Mouse (Mus musculus) right cerebral cortex, postnatal 10 days (tissue): ENCODE results near the gene 3110082I17Rik.

Source experiments
- DNase-seq, 2 experiments: peaks; one replicate each; pipeline ENCODE4 v3.0.0; 2021; ENCODE audit warnings: low spot score in 2 of 2

3110082I17Rik gene

DNA sequence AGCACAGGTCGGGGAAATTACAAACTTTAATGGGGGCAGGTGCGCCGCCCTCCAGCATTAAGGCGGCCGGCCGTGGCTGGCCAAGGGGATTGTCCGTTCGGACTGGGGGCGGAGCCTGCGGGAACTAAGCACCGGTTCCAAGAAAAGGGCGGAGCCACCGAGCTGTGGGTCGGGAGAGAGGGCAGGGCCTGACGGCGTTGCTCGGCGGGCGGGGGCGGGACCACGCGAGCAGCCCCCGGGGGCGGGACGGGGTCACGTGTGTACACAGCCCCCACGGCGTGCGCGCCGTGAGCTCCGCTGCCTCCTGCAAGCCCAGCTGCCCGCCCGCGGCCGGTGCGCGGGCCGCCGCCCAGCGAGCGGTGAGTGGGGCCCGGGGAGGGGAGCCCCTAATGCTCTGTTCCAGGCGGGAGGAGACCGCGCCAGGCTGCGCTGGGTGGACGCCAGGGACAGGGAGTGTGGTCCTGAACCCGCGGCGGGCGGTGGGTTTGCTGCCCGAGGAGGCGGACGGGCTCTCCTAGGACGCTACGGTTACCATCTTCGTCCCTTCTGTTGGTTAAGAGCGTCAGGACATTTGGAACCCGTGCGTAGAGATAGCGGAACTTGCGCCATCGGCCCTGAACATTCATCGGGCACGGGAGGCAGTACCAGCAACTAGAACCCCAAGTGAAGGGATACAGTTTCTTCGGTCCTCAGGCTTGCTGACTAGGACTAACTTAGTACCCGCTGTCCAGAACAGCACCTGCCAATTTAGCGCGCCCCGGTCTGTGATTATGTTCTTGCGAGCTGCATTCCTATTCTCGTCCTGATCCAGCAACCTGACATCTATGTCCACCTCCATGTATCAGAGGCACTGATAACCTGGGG, 79.7 kb downstream of the 3110082I17Rik start:
- peak; percentile 92 to 93 for DNase-seq

- DNase-seq = no peak
Observed at GRCm38 (mm10) chr5:139379771-139380384, 80.4 kb downstream of the 3110082I17Rik start.

- peak; percentile 66 to 70 for DNase-seq
Observed at GRCm38 (mm10) chr5:139378986-139379629, 81.2 kb downstream of the 3110082I17Rik start.

DNA sequence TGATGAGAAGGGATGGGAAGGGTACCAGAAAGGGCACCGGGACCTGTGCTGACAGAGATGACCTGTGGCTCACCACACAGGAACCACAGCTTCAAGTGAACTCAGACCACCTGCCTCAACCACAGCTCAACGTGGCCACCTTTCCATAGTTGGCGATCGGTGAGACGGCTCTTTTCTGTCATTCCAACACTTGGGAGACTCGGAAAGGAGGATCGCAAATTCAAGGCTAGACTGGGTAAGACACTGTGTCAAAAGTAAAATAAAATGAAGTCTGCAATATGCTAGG, 82.1 kb downstream of the 3110082I17Rik start:
- DNase-seq = no peak

- DNase-seq = peak; percentile 64 to 76
Observed at GRCm38 (mm10) chr5:139377468-139378270, 82.7 kb downstream of the 3110082I17Rik start, which contains the start of gene Gpr146. Gpr146 (plus strand) TSS chr5:139377697.

DNA sequence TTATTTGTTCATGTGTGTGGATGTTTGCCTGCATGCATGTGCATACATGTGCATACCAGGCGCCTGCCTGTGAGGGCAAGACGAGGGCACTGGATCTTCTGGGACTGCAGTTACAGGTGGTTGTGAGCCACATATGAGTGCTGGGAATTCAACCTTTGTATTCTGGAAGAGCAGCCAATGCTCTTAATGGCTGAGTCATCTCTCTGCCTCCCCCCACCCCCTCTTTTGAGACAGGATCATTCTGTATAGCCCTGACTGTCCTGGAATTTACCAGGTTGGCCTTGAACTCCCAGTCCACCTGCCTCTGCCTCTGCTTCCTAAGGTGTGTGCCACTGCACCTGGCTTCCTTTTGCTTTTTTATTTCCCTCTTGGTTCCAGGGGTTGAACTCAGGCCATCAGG, 85.5 kb downstream of the 3110082I17Rik start:
- DNase-seq = no peak

DNA sequence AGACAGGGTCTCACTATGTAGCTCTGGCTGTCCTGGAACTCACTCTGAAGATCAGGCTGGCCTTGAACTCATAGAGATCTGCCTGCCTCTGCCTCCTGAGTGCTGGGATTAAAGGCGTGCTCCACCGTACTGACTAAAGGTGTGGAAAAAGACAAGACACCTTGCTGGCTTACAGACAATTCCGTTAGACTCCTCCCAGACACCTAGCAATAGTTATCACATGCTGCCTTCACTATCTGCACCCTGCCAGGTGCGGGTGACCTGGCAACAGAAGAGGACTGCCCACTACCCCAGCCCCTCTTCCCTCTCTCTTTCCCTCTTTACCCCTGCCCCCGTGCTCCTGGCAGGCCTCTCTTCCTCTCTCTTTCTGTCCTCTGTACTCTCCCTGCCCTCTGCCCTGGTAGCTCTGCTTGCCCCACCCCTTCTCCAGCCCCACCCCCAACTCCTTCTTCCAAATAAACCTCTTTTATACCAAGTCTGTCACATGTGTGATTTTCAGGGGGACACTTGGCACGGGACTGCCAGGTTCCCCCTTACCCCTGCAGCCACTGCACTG, 86.4 kb downstream of the 3110082I17Rik start:
- DNase-seq = no peak

- no peak for DNase-seq
Observed at GRCm38 (mm10) chr5:139373126-139373525, 87.2 kb downstream of the 3110082I17Rik start.

DNA sequence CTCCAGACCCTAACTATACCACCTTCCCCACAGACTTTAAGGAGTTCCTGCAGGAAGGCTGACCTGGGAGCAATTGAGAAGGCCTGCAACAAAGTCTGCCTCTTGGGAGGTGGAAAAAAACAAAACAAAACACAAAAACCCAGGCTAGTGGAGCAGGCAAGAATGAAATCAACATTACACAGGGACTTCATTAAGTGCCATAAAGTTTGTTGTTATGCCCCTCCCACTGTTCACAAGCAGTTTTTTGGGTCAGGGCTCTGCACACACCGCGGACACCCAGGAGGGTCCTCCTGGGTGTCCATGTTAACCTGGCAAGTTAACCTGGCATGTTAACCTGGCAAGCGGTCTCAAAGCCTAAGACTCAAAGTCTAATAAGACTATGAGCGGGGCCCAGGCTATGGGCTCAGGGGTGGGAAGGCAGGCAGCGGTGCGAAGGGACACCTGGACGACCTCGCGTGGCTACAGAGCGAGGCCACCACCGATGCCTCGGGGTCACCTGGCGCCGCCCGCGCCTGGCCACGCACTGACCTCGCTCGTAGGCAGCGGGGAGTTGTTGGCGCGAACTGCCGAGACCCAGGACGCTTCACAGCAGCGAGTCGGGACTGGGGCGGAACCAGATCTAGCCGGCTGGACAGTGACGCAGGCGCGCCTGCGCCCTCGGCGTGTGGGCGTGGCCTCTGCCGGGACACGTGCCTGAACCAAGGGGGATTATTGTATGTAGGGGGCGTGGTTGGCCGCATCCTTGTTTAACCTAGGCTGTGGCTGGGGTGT, 88.5 kb downstream of the 3110082I17Rik start:
- peak; percentile 92 to 93 for DNase-seq

- DNase-seq = no peak
Observed at GRCm38 (mm10) chr5:139371118-139371517, 89.2 kb downstream of the 3110082I17Rik start.

DNA sequence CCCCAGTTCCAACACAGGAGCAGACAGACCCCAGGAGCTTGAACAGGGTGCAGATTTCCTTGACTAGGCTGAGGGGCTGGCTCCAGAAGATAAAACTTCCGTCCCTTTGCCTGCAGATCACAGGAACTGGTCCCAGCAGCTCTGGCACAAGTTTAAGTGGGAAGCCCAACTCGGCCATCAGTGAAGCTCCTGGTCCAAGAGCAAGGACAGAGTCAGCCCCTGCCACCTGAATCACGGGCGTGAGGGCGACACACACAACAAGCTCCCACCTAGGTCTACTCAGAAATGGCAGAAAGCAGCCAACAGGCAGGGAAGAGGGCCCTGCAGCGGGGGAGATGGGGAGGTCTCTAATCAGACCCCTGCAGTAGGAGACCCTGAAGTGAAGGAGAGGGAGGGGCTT, 90.0 kb downstream of the 3110082I17Rik start:
- DNase-seq = no peak

GRCm38 (mm10) chr5:139368638-139369320, 91.5 kb downstream of the 3110082I17Rik start:
- no peak for DNase-seq

DNA sequence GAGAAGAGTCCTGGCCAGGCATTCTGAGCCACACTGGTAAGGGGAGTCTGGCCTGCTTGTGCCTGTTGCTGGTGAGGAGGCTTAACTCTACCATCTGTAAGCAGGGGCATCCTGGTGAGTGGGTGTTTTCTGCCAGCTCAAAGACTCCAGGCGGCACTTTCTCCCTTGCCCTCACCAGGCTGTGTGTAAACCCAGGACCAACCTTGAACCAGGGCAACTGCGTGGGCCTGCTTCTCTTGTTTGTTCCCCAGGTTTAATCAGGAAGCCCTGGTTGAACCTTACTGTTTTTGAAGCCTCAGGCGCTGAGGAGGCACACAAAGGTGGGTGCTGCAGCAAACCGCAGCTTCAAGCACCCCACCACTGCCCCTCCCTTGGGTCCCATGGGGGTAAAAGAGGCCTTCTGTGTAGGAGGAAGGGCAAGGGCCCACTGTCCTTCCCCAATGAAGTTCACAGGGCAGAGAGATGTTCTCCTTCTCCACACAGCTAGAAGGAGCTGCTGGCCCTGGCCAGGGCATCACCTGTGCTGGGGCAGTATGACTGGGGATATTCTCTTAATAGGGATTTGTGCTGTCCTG, 92.4 kb downstream of the 3110082I17Rik start:
- DNase-seq = no peak

- no peak for DNase-seq
Observed at GRCm38 (mm10) chr5:139366484-139366883, 93.8 kb downstream of the 3110082I17Rik start.

DNA sequence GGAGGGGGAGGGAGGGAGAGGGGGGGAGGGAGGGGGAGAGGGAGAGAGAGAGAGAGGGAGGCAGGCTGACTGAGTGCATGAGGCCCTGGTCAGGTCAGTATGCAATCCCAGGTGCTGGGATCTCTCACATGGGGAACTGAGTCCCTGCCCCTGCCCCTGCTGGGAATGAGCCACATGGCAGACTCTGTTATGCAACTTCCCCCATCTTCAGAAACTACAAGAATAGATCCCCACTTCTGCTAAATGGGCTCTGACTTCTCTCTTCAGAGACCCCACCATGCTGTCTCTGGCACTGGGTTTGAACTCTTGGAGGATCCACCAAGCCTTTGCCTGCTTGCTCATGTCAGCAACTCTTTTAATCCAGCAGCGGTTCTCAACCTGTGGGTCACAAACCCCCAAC, 94.5 kb downstream of the 3110082I17Rik start:
- DNase-seq = peak in 1 of 2 experiments; percentile 56

DNA sequence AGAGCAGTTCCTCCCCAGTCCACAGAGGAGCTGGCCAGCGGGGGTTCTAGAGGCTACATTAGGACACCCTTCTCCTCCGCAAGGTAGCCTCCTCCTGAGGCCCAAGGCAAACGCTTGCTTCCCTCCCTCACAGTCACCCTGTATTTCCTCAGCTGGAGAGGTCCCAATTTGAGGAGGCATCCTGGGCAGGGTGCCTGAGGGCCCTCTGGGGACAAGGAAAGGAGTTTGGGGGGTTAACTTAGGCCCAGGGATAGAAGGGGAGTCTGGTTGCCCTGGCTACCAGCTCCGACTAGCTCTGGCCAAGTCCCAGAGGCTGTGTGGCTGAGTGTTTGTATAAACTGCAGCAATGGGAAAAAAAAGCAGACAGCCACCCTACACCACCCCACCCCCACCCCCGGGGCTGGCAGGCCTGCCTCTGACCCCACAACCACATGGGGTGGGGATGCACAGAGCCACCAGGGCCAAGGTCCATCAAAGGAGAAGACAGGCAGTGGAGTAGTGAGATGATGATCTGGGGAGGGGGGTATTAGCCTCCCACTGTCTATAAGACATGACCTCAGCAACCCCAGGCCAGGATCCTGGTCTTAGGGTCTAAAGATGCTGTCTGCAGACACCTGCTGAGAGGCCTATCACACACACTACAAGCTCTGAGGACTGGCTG, 95.3 kb downstream of the 3110082I17Rik start:
- peak; percentile 70 to 81 for DNase-seq

GRCm38 (mm10) chr5:139364260-139364910, 95.9 kb downstream of the 3110082I17Rik start:
- DNase-seq = peak; percentile 91 to 93

- DNase-seq = peak; percentile 70 to 71
Observed at GRCm38 (mm10) chr5:139363858-139364257, 96.5 kb downstream of the 3110082I17Rik start.

GRCm38 (mm10) chr5:139359244-139359643, 101.1 kb downstream of the 3110082I17Rik start:
- DNase-seq = no peak
